Mouse (Mus musculus) spleen, postnatal 4 days (tissue): ENCODE data around the gene Adam33.

Experiments
- DNase-seq, 2 experiments: peaks; one replicate each; pipeline ENCODE4 v3.0.0; 2022; ENCODE audit warnings: low spot score in 2 of 2

Adam33 gene

GRCm38 (mm10) chr2:131029065-131029935, 34.3 kb downstream of the Adam33 start:
- DNase-seq = no peak

- no peak for DNase-seq
Measured at GRCm38 (mm10) chr2:131026941-131027340, 36.7 kb downstream of the Adam33 start.

GRCm38 (mm10) chr2:131025230-131025629, 38.4 kb downstream of the Adam33 start:
- no peak for DNase-seq

- no peak for DNase-seq
Measured at GRCm38 (mm10) chr2:131010566-131010965, 53.0 kb downstream of the Adam33 start.

GRCm38 (mm10) chr2:131009123-131009522, 54.5 kb downstream of the Adam33 start:
- no peak for DNase-seq
